Mouse (Mus musculus): ENCODE data around the gene Nrp2. TPM values are rescaled to one million over a fixed set of nuclear protein-coding genes. Genes with fewer than 3 reads are reported as not detected.

Nrp2 gene
- polyA plus RNA-seq (2012; rRNA removed; ENCODE audit: low replicate concordance) = 22.0 and 35.1 TPM in 2 replicates

DNA sequence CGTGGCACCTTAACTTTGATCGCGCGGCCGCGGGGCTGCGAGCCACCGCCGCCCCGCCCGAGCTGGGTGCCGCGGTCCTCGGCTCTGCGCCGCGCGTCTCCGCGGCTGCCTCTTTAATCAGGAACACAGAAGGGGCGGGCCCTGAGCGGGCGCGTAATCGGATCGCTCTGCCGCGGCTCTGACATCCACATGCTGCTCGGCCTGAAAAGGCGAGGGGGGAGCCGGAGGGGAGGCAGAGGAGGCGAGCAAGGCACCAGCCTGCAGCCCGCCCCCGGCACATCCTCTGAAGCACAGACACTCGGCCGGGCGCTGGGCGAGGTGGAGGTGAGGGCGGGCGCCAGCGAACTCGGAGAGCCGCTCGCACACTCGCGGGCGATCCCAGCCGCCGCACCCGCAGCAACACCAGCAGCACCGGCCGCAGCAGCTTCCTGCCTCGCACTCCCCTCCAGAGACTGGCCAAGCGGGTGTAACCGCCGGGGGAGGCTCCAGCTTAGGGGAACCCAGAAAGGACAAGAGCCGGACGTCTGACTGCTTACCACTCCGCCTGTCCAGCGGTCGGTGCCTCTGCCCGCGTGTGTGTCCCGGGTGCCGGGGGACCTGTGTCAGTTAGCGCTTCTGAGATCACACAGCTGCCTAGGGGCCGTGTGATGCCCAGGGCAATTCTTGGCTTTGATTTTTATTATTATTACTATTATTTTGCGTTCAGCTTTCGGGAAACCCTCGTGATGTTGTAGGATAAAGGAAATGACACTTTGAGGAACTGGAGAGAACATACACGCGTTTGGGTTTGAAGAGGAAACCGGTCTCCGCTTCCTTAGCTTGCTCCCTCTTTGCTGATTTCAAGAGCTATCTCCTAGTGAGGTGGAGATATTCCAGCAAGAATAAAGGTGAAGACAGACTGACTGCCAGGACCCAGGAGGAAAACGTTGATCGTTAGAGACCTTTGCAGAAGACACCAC, at the start of gene Nrp2:
Gene Nrp2 (plus strand): TSS at position 128 of the 959 bp plus-strand sequence.

